Mouse (Mus musculus) cerebellum, adult (tissue): ENCODE measurements at regions not wholly inside any gene's neighbourhood (a gene's known extent, or its start where the extent isn't known, plus 50 kb on each side); places are given as distances from the start of the nearest gene placed in this dataset.

Source experiments
- ATAC-seq: cut with Nextera tagmentation; 2 replicates; pipeline ENCODE4 v1.9.2; 2017; ENCODE audit warnings: mild to moderate bottlenecking, moderate library complexity, mixed read lengths; ENCODE audit not compliant: insufficient number of reproducible peaks, low FRiP score, low TSS enrichment

DNA sequence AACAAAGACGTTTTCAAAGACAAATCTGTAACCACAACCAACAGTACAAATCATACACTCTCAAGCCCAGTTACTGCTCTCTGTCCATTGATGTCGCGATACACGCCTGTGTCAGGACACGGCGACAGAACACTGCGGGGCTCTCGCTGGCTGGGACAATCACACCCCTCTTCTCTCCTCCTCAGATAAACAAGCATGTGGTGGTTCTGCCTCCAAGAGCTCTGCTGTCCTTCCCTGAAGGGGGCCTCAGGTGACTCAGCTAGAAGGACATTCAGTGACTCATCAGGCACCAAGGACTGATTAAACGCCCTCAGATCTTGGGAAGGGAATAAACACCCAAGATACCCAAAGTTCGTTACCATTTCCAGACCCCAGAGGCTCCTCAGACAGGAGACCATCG is 74.3 kb upstream of the Il12b start:
- no peak for ATAC-seq

DNA sequence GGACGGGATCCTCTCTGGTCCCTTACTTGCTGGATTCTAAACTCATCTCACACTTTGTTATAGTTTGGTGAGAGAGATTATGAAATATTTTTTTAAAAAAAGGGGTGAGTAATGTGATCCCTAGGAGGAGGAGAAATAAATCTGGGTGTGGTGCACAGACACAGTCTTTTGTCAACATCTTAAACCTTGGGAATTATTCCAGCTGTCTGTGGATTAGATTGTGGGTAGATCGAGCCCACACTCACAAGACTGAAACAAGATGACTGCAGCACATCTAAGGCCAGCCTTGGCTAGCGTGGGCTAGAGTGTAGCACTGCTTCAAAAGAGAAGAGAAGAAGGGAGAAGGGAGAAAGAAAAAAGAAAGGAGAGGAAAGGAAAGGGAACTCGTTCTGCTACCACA is 70.4 kb upstream of the Il12b start:
- no peak for ATAC-seq

DNA sequence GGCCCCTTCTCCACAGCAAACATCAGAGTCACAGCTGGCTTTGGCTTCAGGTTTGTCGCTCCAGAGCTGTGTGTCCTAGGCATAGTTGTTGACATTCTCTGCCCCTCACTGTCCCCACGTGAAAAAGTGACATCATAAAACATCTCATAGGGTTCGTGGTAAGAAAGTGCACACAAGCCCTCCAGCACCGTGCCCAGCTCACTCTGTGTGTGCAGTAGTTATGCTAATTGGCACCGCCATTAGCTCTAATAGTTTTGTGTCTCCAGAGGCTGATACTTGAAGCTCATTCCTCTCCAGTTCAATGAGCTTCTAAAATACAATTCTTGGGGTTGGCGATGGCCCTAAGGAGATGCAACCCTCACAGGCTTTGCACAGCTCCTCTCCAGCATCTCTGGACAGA is 69.4 kb upstream of the Il12b start:
- ATAC-seq: no peak

DNA sequence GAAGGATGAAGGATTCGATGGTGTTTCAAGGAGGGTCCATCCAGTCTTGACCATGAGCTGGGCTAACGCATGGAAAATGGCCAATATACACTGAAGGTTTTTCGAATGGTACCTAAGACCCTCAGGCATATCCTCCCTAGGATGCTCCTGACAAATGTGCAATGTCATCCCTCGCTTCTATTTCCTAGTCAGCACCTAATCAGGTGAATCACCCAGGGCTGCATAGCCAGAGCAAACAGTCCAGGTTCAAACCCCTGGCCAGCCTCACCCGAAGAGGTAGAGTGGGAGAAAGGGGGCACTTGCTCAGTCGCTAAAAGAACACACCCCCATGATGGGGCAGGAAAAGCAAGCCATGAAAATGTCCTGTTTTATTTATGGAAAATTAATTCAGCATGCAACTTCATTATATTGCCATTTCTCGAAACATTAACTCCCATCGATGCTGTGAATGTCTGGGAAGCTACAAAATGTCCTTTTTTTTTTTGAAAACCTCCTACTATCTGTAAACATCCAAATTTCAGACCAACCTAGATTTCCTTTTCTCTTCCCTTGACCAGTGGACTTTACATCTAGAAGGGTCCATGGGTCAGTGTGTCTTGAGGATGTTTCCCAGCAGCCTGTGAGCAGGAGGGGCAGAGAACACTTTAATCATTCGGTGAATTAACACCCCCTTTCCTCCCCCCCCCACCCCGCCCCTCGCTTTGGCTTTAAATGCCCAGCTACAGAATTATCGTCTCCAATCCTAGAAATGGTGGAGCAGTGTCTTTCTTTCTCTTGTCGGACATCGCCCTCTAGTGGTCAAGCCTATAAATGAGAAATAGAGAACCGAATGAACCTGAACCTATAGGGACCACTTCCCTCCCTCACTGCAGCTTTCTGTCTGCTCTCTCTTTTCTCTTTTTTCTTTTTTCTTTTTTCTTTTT is 68.8 kb upstream of the Il12b start:
- 0 out of 2 replicates have a peak, but pooled peaks have one; percentile 56 for ATAC-seq

DNA sequence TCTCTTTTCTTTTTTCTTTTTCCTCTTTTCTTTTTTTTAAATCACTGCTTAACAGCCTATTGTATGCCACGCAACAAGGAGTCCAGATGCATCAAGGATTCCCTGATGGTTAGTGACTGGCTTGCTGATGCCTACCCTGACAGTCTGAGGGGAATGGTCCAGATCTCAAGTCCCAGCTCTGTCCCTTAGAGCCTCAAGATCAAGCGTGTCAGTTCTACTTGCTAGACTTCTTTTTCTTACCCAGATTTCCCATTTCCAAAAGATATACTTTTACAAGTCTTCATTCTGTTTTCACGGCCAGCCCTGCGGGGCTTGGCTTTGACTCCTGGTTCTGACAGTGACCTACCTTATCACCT is 68.1 kb upstream of the Il12b start:
- no peak for ATAC-seq

DNA sequence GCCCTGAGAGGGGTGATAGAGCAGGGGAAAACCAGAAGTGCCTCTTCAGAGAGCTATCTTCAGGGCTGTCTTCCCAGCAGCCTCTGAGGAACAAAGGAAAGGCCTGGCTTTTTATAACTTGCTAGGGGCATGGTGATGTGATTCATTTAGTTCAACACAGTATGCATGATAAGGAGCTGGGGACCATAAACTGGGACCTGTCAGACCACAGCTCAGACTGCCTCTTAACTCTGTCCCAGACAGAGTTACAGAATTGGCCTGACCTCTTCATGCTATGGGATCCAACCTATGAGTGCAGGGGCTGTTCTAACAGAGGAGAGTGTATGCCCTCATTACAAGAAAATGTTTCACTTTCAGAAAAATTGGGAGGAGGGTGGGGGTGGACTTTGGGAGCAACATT is 59.3 kb upstream of the Il12b start:
- ATAC-seq: no peak

DNA sequence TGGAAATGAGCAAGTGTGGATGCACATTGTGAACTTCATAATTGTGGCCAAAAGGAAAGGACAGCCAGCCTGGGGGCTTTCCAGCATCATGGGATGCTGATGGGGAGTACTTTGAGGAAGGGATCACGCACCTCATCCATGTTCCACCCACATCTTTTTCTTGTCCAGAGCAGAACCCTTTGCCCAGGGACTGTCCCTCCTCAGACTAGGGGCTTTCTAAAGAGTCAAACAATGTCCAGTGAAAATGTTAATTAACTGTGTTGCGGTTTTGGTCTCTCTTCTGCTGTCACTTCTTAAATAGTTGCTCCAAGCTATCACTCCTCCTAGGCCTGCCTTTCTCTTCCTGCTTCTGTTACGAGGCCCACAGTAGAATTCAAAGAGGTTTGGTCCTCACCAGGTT is 51.6 kb upstream of the Il12b start:
- ATAC-seq: no peak

DNA sequence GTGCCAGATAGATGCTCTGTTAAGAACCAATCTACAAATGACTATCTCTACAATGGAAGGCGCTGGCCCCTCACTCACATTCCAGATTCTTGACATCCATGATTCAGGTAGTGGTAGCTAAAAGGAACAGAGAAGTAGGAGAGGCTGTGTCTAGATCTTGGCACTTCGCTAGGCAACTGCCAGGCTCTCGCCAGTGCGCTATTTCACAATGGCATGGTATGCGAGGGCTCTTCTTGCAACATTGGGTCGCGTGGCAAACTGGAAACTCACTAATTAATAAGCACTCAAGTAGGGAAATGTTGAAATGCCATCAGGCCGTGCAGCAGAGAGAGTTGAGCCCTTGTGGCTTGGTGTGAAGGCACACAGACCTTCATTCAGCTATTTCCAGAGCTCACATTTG is 50.3 kb upstream of the Il12b start:
- ATAC-seq: no peak
